Mouse (Mus musculus) CH12.LX (cell line): ENCODE measurements around the gene Nudt19. TPM values are rescaled to one million over a fixed set of nuclear protein-coding genes. Genes with fewer than 3 reads are reported as not detected.
"Not testable (repeated sequence)": the region's sequence is repeated elsewhere in the genome, so short reads cannot be mapped to it uniquely, and the experiment has no call there.

ENCODE experiments used
- DNase-seq: peaks from one replicate; pipeline ENCODE4 v3.0.0-alpha.2; 2013; ENCODE audit errors: extremely low read depth
- H3K27ac ChIP-seq: 2 replicates; pipeline ENCODE4 v1.5.1; 2012; ENCODE audit warnings: low read depth, mild to moderate bottlenecking, control low read depth, moderate library complexity; ENCODE audit not compliant: insufficient read depth
- H3K27me3 ChIP-seq: replicated peaks from 2 replicates; pipeline ENCODE3; 2012; ENCODE audit warnings: inconsistent platforms
- H3K36me3 ChIP-seq, 2 experiments: replicated peaks in 1 of 2; 2 replicates each; pipeline versions ENCODE3 to v1.6.1; 2012; ENCODE audit warnings: inconsistent platforms in 1 of 2, low read length in 1 of 2, mild to moderate bottlenecking in 1 of 2, mixed read lengths in 1 of 2, moderate library complexity in 1 of 2; ENCODE audit not compliant: control insufficient read depth in 1 of 2, insufficient read depth in 1 of 2
- H3K4me1 ChIP-seq, 2 experiments: 2 replicates each; pipeline ENCODE4 v1.6.1; 2012; ENCODE audit warnings: inconsistent platforms in 1 of 2, moderate library complexity in 1 of 2; ENCODE audit not compliant: insufficient read depth in 2 of 2, control insufficient read depth in 1 of 2
- H3K4me2 ChIP-seq: 2 replicates; pipeline ENCODE4 v1.6.1; 2012; ENCODE audit warnings: low read depth, mild to moderate bottlenecking, control low read depth; ENCODE audit not compliant: poor library complexity, insufficient read depth, severe bottlenecking
- H3K4me3 ChIP-seq, 3 experiments: fragments of 150-350 bp in 1 of 3; sonication (generic) in 1 of 3; replicated peaks in 1 of 3; 2 replicates each; pipeline versions ENCODE3 to v1.5.1; 2011 to 2012; ENCODE audit warnings: low read depth in 2 of 3, low read length in 2 of 3, mild to moderate bottlenecking in 2 of 3, moderate library complexity in 2 of 3, control low read depth in 1 of 3, improper control_type of control experiment in 1 of 3, inconsistent platforms in 1 of 3, mixed read lengths in 1 of 3; ENCODE audit not compliant: poor library complexity in 1 of 3
- H3K79me2 ChIP-seq: replicated peaks from 2 replicates; pipeline ENCODE4 v1.6.1; 2012; ENCODE audit warnings: mild to moderate bottlenecking, moderate library complexity; ENCODE audit not compliant: control insufficient read depth, poor library complexity, insufficient read depth, severe bottlenecking; ENCODE audit errors: extremely low read depth
- H3K9ac ChIP-seq: 2 replicates; pipeline ENCODE4 v1.6.1; 2012; ENCODE audit warnings: low read depth, mild to moderate bottlenecking, control low read depth, moderate library complexity; ENCODE audit not compliant: insufficient read depth
- H3K9me3 ChIP-seq: replicated peaks from 2 replicates; pipeline ENCODE3; 2012; ENCODE audit warnings: low read length, inconsistent platforms, mixed read lengths
- BHLHE40 ChIP-seq: IDR thresholded peaks from 2 replicates; pipeline ENCODE4 v1.6.1; 2011; ENCODE audit warnings: mild to moderate bottlenecking, low read depth, low read length, improper control_type of control experiment
- ELF1 ChIP-seq: IDR thresholded peaks from 2 replicates; pipeline ENCODE4 v1.6.1; 2014; ENCODE audit warnings: low read depth, mild to moderate bottlenecking, inconsistent platforms, low read length, improper control_type of control experiment
- GABPA ChIP-seq: IDR thresholded peaks from 2 replicates; pipeline ENCODE4 v1.6.1; 2012; ENCODE audit warnings: low read depth, low read length, improper control_type of control experiment, inconsistent platforms; ENCODE audit not compliant: insufficient replicate concordance
- HCFC1 ChIP-seq: IDR thresholded peaks from 2 replicates; pipeline ENCODE4 v1.6.1; 2012; ENCODE audit warnings: low read depth, mild to moderate bottlenecking, inconsistent platforms, low read length, improper control_type of control experiment
- IRF4 ChIP-seq: IDR thresholded peaks from 2 replicates; pipeline ENCODE4 v1.6.1; 2014; ENCODE audit warnings: low read depth, mild to moderate bottlenecking, inconsistent platforms, low read length, improper control_type of control experiment
- MAX ChIP-seq: IDR thresholded peaks from 2 replicates; pipeline ENCODE4 v1.6.1; 2011; ENCODE audit warnings: low read length, improper control_type of control experiment
- MEF2A ChIP-seq: IDR thresholded peaks from 2 replicates; pipeline ENCODE4 v1.6.1; 2014; ENCODE audit warnings: low read depth, mild to moderate bottlenecking, inconsistent platforms, low read length, improper control_type of control experiment, borderline replicate concordance
- MYC ChIP-seq: IDR thresholded peaks from 2 replicates; pipeline ENCODE4 v1.6.1; 2011; ENCODE audit warnings: low read depth, mild to moderate bottlenecking, improper control_type of control experiment, low read length
- PAX5 ChIP-seq: IDR thresholded peaks from 2 replicates; pipeline ENCODE4 v1.6.1; 2012; ENCODE audit warnings: low read length, inconsistent platforms, mixed read lengths
- POLR2A ChIP-seq: IDR thresholded peaks from 2 replicates; pipeline ENCODE4 v1.6.1; 2011; ENCODE audit warnings: low read depth, mild to moderate bottlenecking, improper control_type of control experiment, low read length
- TCF12 ChIP-seq: IDR thresholded peaks from 2 replicates; pipeline ENCODE4 v1.6.1; 2014; ENCODE audit warnings: low read depth, mild to moderate bottlenecking, inconsistent platforms, low read length, improper control_type of control experiment
- UBTF ChIP-seq: IDR thresholded peaks from 2 replicates; pipeline ENCODE4 v1.6.1; 2012; ENCODE audit warnings: low read depth, mild to moderate bottlenecking, inconsistent platforms, low read length, improper control_type of control experiment, moderate library complexity
- USF1 ChIP-seq: IDR thresholded peaks from 2 replicates; pipeline ENCODE4 v1.6.1; 2014; ENCODE audit warnings: low read depth, mild to moderate bottlenecking, inconsistent platforms, low read length, improper control_type of control experiment
- ZC3H11A ChIP-seq: IDR thresholded peaks from 2 replicates; pipeline ENCODE4 v1.6.1; 2012; ENCODE audit warnings: low read depth, mild to moderate bottlenecking, inconsistent platforms, low read length, improper control_type of control experiment
- ZNF384 ChIP-seq: IDR thresholded peaks from 2 replicates; pipeline ENCODE4 v1.6.1; 2012; ENCODE audit warnings: low read depth, low read length, improper control_type of control experiment, inconsistent platforms
- dilution Hi-C: fragments of 300-500 bp; cut with MboI; formaldehyde crosslinking; loops from 2 replicates; pipeline ENCODE4 v1.14.3; 2020; ENCODE audit warnings: low sequenced_read_pairs; ENCODE audit not compliant: extremely low pct_unique_long_range_greater_than_20kb, extremely low pct_ligation_motif_present
- in situ Hi-C: fragments of 300-500 bp; cut with MboI; formaldehyde crosslinking; loops from 3 replicates; pipeline ENCODE4 v1.14.3; 2019; ENCODE audit warnings: low sequenced_read_pairs, low pct_ligation_motif_present, low pct_unique_long_range_greater_than_20kb, mixed read lengths
- polyA plus RNA-seq: library from polyadenylated mRNA; unstranded; fragments of >175 nt; gene quantifications from 2 replicates; pipeline ENCODE4 v1.2.1, GENCODE M21; 2012; ENCODE audit warnings: low read depth; ENCODE audit not compliant: insufficient read length
- total RNA-seq, 2 experiments: library from RNA; depleted of rRNA; stranded (reverse); fragments of 300-350 nt in 1 of 2; fragments of >200 nt in 1 of 2; gene quantifications; 2 replicates each; pipeline ENCODE4 v1.2.3; 2012 to 2014

The Nudt19 gene
- total and polyA plus RNA-seq, 3 experiments, result 29.8 to 130 (median 58.0) TPM

- Histone ChIP-seq H3K4me3 (no peak overlapping the region), H3K9ac (no peak overlapping the region), H3K4me2 (peak overlapping the region; percentile 21; the same call in 1 of the 2 replicates), H3K27me3 (no peaks in the 10 kb centered on the region), H3K36me3 (no peaks in the 10 kb centered on the region), H3K4me1 (peaks cover 0 to 6% of the 10 kb centered on the region in 2 experiments; a peak in 2 of 4 replicates), H3K79me2 (no peaks in the 10 kb centered on the region), H3K9me3 (no peaks in the 10 kb centered on the region), H3K27ac (no peak overlapping the region)
- in situ Hi-C loops (no loop called here), dilution Hi-C loops (no loop called here)
- TF ChIP-seq BHLHE40, result no peak
- no peak for TF ChIP-seq UBTF
- no peak for TF ChIP-seq POLR2A
- no peak for TF ChIP-seq ZC3H11A
- no peak for TF ChIP-seq TCF12
- no peak for TF ChIP-seq IRF4
- TF ChIP-seq MYC, result no peak
- TF ChIP-seq HCFC1, result no peak
- TF ChIP-seq PAX5, result no peak
- no peak for TF ChIP-seq ELF1
- TF ChIP-seq MAX, result no peak
- no peak for TF ChIP-seq GABPA
- TF ChIP-seq USF1, result no peak
- TF ChIP-seq ZNF384, result no peak
- TF ChIP-seq MEF2A, result no peak
- no peak for DNase-seq
Observed at GRCm38 (mm10) chr7:35535750-35536512, 20.2 kb downstream of the Nudt19 start.

- H3K27me3 ChIP-seq, H3K36me3 ChIP-seq, H3K4me2 ChIP-seq, H3K79me2 ChIP-seq, DNase-seq, in situ Hi-C loops, H3K9ac ChIP-seq, H3K4me3 ChIP-seq, H3K4me1 ChIP-seq, H3K27ac ChIP-seq, H3K9me3 ChIP-seq, dilution Hi-C loops: not testable (repeated sequence)
Observed at GRCm38 (mm10) chr7:35530544-35530943, 25.6 kb downstream of the Nudt19 start.
